Mouse (Mus musculus) layer of hippocampus, adult 9-10 months (tissue): ENCODE results near the gene Fam240a.

Experiments used
- DNase-seq: peaks from one replicate; pipeline ENCODE4 v3.0.0; 2022; ENCODE audit warnings: low spot score

Fam240a gene

GRCm38 (mm10) chr9:110945343-110945742 lies 28.7 kb upstream of the Fam240a start:
- DNase-seq = no peak

- no peak for DNase-seq
Measured at GRCm38 (mm10) chr9:110944265-110944664, 27.6 kb upstream of the Fam240a start.

- no peak for DNase-seq
Measured at GRCm38 (mm10) chr9:110937506-110938490, 21.1 kb upstream of the Fam240a start.

- no peak for DNase-seq
Measured at GRCm38 (mm10) chr9:110935941-110936340, 19.3 kb upstream of the Fam240a start.

- DNase-seq = no peak
Measured at GRCm38 (mm10) chr9:110933850-110934437, 17.3 kb upstream of the Fam240a start.

- no peak for DNase-seq
Measured at GRCm38 (mm10) chr9:110931573-110931972, 14.9 kb upstream of the Fam240a start.

- peak; percentile 35 for DNase-seq
Measured at GRCm38 (mm10) chr9:110922759-110923158, 6.1 kb upstream of the Fam240a start.

- DNase-seq = no peak
Measured at GRCm38 (mm10) chr9:110920665-110921419, 4.2 kb upstream of the Fam240a start.

GRCm38 (mm10) chr9:110915466-110915865 lies 1.2 kb downstream of the Fam240a start:
- no peak for DNase-seq

GRCm38 (mm10) chr9:110914631-110915236 lies 1.9 kb downstream of the Fam240a start:
- DNase-seq = no peak

- no peak for DNase-seq
Measured at GRCm38 (mm10) chr9:110909371-110909967, 7.2 kb downstream of the Fam240a start.

GRCm38 (mm10) chr9:110908631-110909016 lies 8.0 kb downstream of the Fam240a start:
- DNase-seq = no peak

GRCm38 (mm10) chr9:110907838-110908630 lies 8.6 kb downstream of the Fam240a start:
- no peak for DNase-seq

GRCm38 (mm10) chr9:110907201-110907837 lies 9.3 kb downstream of the Fam240a start:
- DNase-seq = no peak

- no peak for DNase-seq
Measured at GRCm38 (mm10) chr9:110902271-110902670, 14.4 kb downstream of the Fam240a start.

GRCm38 (mm10) chr9:110901204-110901603 lies 15.5 kb downstream of the Fam240a start:
- DNase-seq = no peak

- DNase-seq = no peak
Measured at GRCm38 (mm10) chr9:110899451-110900008, 17.1 kb downstream of the Fam240a start.

GRCm38 (mm10) chr9:110896595-110896994 lies 20.1 kb downstream of the Fam240a start:
- DNase-seq = no peak

GRCm38 (mm10) chr9:110895994-110896393 lies 20.7 kb downstream of the Fam240a start:
- DNase-seq = no peak

- no peak for DNase-seq
Measured at GRCm38 (mm10) chr9:110895507-110895906, 21.2 kb downstream of the Fam240a start.
